Mouse (Mus musculus) cerebellum, adult (tissue): ENCODE measurements around the gene Raver1.

ENCODE experiments used
- ATAC-seq: cut with Nextera tagmentation; 2 replicates; pipeline ENCODE4 v1.9.2; 2017; ENCODE audit warnings: mild to moderate bottlenecking, moderate library complexity, mixed read lengths; ENCODE audit not compliant: insufficient number of reproducible peaks, low FRiP score, low TSS enrichment

The Raver1 gene

GRCm38 (mm10) chr9:21025258-21025810, 66.5 kb downstream of the Raver1 start:
- no peak for ATAC-seq
